Mouse (Mus musculus) heart, embryonic 16.5 days (tissue): ENCODE data around the gene Gucd1. TPM values are rescaled to one million over a fixed set of nuclear protein-coding genes. Genes with fewer than 3 reads are reported as not detected.
"Not testable (repeated sequence)": the region's sequence is repeated elsewhere in the genome, so short reads cannot be mapped to it uniquely, and the experiment has no call there.

ENCODE experiments used
- ATAC-seq: fragments of 200-750 bp; cut with Nextera tagmentation; replicated peaks from 2 replicates; pipeline ENCODE4 v1.8.0; 2017; ENCODE audit warnings: moderate number of reproducible peaks; ENCODE audit not compliant: insufficient read depth, low FRiP score; ENCODE audit errors: extremely low read depth
- H3K27ac ChIP-seq: fragments of 300-500 bp; sonication (generic); 2 replicates; pipeline ENCODE4 v1.5.1; 2014; ENCODE audit warnings: mild to moderate bottlenecking, low read length, control low read depth, moderate library complexity
- H3K27me3 ChIP-seq: fragments of 300-500 bp; sonication (generic); 2 replicates; pipeline ENCODE4 v1.6.1; 2014; ENCODE audit warnings: low read length, mixed read lengths; ENCODE audit not compliant: control insufficient read depth, insufficient read depth
- H3K36me3 ChIP-seq: fragments of 300-500 bp; sonication (generic); 2 replicates; pipeline ENCODE4 v1.6.1; 2014; ENCODE audit not compliant: control insufficient read depth, insufficient read depth
- H3K4me1 ChIP-seq: fragments of 300-500 bp; sonication (generic); 2 replicates; pipeline ENCODE4 v1.6.1; 2014; ENCODE audit warnings: low read length, mixed read lengths; ENCODE audit not compliant: control insufficient read depth, insufficient read depth
- H3K4me2 ChIP-seq: fragments of 300-500 bp; sonication (generic); 2 replicates; pipeline ENCODE4 v1.6.1; 2014; ENCODE audit warnings: low read depth, mild to moderate bottlenecking, control low read depth, low read length
- H3K4me3 ChIP-seq: fragments of 300-500 bp; sonication (generic); 2 replicates; pipeline ENCODE4 v1.5.1; 2014; ENCODE audit warnings: mild to moderate bottlenecking, control low read depth, low read length
- H3K9ac ChIP-seq: fragments of 300-500 bp; sonication (generic); 2 replicates; pipeline ENCODE4 v1.6.1; 2014; ENCODE audit warnings: low read length, control low read depth
- H3K9me3 ChIP-seq: fragments of 300-500 bp; sonication (generic); replicated peaks from 2 replicates; pipeline ENCODE4 v1.6.1; 2016; ENCODE audit warnings: low read length; ENCODE audit not compliant: control insufficient read depth
- WGBS: fragments of 180-500 bp; shearing (Covaris S2); extraction: QIAGEN DNeasy Blood & Tissue Kit; methylation state at CpG from one replicate; pipeline ENCODE4 v1.1.7; 2014; 5-methylcytosine and 5-hydroxymethylcytosine counted together
- polyA plus RNA-seq: library from polyadenylated mRNA; unstranded; fragments of >200 nt; fragmentation: Nextera tagmentation; extraction: Ambion mirVana; gene quantifications from 2 replicates; pipeline ENCODE4 v1.2.1, GENCODE M21; 2015

The Gucd1 gene
- polyA plus RNA-seq, 1 experiment from 2014 or later = 26.9 TPM

DNA sequence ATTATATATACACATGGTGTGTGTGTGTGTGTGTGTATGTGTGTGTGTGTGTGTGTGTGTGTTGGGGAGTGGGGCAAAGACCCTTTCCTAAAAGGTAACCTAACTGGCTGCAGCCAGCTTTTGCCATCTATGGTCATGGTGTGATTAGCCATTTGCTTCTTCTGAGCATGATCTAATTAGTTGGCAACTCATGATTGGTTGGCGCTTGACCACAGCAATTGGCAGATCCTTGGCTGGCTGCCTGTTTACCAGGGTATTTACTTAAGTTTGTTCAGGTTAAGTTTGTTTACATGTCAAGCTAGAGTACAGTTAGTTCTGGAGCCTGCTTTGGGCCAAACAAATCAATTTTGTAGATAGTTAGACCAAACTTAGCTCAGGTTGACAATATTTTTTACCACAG, 16.1 kb downstream of the Gucd1 start:
- WGBS = 94% methylated on average over 1 of the region's 1 CpGs
- no peaks in the 10 kb centered on the region for H3K9me3 ChIP-seq
- H3K4me3 ChIP-seq = no peak overlapping the region

DNA sequence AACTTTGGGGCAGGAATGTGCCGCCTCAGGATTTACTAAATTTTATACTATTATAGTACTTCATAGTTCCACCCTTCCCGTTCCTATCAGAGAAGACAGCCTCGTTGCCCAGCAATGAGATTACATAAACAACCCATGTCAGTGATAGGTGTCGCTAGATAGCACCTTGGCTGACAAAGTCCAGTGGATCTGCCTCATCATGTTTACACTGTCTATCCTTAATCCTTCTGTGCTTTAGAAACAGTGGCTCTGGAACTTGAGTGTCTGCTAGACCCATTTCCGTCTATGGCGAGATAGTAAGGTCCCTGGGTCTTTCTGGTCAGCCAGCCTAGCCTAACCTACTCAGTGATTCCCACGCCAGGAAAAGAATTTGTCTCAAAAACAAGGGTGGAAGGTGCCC, 17.4 kb downstream of the Gucd1 start:
- Histone ChIP-seq H3K27ac (no peak overlapping the region), H3K36me3 (0 out of 2 replicates have a peak, but pooled peaks cover 3% of the 10 kb centered on the region), H3K4me1 (peaks cover 2% of the 10 kb centered on the region), H3K9ac (no peak overlapping the region), H3K4me3 (no peak overlapping the region), H3K4me2 (peak overlapping the region; percentile 16; the same call in 1 of the 2 replicates), H3K9me3 (no peaks in the 10 kb centered on the region), H3K27me3 (no peaks in the 10 kb centered on the region)
- 34% methylated on average over 7 of the region's 7 CpGs for WGBS
- ATAC-seq = no peak; the same call in 1 of the 2 replicates

More for the DNA sequence above, 16.1 kb downstream of the Gucd1 start:
- Histone ChIP-seq H3K27ac (no peak overlapping the region), H3K36me3 (0 out of 2 replicates have a peak, but pooled peaks cover 3% of the 10 kb centered on the region), H3K9ac (no peak overlapping the region), H3K4me2 (no peak overlapping the region), H3K27me3 (no peaks in the 10 kb centered on the region), H3K4me1 (no peaks in the 10 kb centered on the region; the same call in 1 of the 2 replicates)
- no peak for ATAC-seq

DNA sequence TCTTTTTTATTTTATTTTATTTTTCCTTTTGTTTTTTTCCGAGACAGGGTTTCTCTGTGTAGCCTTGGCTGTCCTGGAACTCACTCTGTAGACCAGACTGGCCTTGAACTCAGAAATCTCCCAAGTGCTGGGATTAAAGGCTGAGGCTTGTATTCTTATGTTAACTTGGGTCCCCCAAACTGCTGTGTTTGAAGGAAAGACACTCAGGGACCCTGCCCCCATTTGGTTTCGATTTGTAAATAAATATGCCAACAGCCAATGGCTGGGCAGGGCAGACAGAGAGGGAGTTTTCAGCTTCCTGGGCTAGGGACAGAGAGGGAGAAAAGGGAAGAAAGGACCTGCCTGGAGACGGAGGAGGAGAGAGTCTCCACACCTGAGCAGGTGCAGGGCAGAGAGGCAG, 18.0 kb downstream of the Gucd1 start:
- ATAC-seq = no peak
- Histone ChIP-seq H3K9ac (no peak overlapping the region), H3K27ac (no peak overlapping the region), H3K4me2 (peak overlapping the region; percentile 16; the same call in 1 of the 2 replicates), H3K4me1 (peaks cover 4% of the 10 kb centered on the region), H3K36me3 (0 out of 2 replicates have a peak, but pooled peaks cover 3% of the 10 kb centered on the region), H3K27me3 (no peaks in the 10 kb centered on the region), H3K9me3 (no peaks in the 10 kb centered on the region), H3K4me3 (no peak overlapping the region)
- 51% methylated on average over 3 of the region's 3 CpGs for WGBS

DNA sequence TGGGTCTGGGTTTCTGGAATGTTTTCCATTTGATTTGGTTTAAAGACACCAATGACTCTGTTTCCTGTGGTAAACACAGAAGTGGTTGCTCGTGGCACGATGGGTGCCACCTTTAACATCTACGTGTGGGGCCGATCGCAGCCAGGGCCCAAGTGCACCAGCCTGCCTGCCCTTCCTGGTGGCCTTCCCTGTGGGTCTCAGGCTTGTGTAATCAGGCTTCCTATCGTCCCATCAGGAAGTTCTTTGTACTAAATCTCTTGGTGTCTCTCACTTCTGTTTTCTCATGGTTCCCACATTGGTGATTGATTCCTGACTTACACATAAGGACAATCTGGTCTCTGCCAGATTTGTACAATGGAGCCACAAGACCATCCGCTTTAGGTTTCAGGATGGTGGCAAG, 18.6 kb downstream of the Gucd1 start:
- not testable (repeated sequence) for H3K9ac ChIP-seq, H3K4me3 ChIP-seq, H3K4me1 ChIP-seq, H3K36me3 ChIP-seq, H3K9me3 ChIP-seq, H3K27me3 ChIP-seq, H3K4me2 ChIP-seq, ATAC-seq, H3K27ac ChIP-seq
- 75% methylated on average over 7 of the region's 7 CpGs for WGBS

DNA sequence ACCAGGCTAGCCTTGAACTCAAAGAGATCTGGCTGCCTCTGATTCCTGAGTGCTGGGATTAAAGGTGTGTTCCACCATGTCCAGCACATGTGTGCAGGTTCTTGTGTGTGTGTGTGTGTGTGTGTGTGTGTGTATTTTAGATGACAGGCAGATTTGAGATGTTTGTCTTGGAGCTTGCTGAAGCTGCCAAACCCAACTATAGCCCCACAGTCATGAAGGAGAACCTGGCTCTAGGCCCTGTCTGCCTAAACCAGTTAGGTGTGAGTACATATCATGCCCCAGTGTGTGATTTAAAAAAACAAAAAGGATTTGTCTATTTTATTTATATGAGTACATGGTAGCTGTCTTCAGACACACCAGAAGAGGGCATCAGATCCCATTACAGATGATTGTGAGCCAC, 21.9 kb downstream of the Gucd1 start:
- H3K27ac ChIP-seq = no peak overlapping the region
- H3K4me1 ChIP-seq = peaks cover 4% of the 10 kb centered on the region
- no peaks in the 10 kb centered on the region for H3K27me3 ChIP-seq
- H3K9ac ChIP-seq = no peak overlapping the region
- H3K36me3 ChIP-seq = no peaks in the 10 kb centered on the region
- H3K4me3 ChIP-seq = no peak overlapping the region
- H3K4me2 ChIP-seq = no peak overlapping the region
- no peaks in the 10 kb centered on the region for H3K9me3 ChIP-seq
- no peak for ATAC-seq

DNA sequence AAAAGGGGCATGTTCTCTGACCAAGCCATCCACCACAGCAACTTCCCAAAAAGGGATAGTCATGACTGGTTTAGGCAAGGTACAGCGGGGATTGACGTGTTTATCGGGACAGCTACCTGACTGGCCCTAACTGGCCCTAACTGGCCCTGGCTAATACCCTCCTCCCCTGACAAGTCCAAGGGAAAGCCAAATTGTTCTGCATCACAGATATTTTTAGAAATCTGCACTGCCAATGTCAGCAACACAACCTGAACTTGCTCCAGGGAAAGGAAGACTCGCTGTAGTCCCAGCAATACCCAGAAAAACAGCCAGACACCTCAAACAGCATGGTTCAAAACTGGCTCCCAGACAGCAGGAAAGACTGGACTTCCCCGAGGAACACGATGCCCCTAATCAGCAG, 22.5 kb downstream of the Gucd1 start:
- Histone ChIP-seq H3K27me3 (no peaks in the 10 kb centered on the region), H3K9ac (no peak overlapping the region), H3K9me3 (no peaks in the 10 kb centered on the region), H3K4me1 (peaks cover 4% of the 10 kb centered on the region), H3K4me3 (no peak overlapping the region), H3K4me2 (no peak overlapping the region), H3K27ac (no peak overlapping the region), H3K36me3 (no peaks in the 10 kb centered on the region)
- ATAC-seq = 0 out of 2 replicates have a peak, but pooled peaks have one; percentile 4
- 40% methylated on average over 6 of the region's 6 CpGs for WGBS

DNA sequence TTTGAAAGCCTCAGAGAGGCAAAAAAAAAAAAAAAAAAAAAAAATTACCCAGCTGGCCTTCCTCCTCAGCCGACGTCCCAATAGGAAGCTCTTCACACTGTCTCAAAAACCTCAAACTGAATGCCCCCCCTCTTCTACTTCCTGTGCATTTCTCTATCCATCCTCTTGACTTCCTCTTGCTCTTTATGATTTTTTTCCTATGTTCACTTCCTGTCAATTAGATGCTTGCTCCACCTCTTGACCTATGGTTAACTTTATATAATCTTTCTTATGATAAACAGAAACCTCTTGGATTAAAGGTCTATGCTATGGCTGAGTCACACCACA, 25.9 kb downstream of the Gucd1 start:
- H3K27me3 ChIP-seq = no peaks in the 10 kb centered on the region
- H3K4me3 ChIP-seq = no peak overlapping the region
- H3K4me2 ChIP-seq = no peak overlapping the region
- H3K4me1 ChIP-seq = peaks cover 12% of the 10 kb centered on the region
- no peak for ATAC-seq
- no peaks in the 10 kb centered on the region for H3K36me3 ChIP-seq
- no peak overlapping the region for H3K27ac ChIP-seq
- no peak overlapping the region for H3K9ac ChIP-seq
- 43% methylated on average over 2 of the region's 2 CpGs for WGBS
- H3K9me3 ChIP-seq = no peaks in the 10 kb centered on the region

DNA sequence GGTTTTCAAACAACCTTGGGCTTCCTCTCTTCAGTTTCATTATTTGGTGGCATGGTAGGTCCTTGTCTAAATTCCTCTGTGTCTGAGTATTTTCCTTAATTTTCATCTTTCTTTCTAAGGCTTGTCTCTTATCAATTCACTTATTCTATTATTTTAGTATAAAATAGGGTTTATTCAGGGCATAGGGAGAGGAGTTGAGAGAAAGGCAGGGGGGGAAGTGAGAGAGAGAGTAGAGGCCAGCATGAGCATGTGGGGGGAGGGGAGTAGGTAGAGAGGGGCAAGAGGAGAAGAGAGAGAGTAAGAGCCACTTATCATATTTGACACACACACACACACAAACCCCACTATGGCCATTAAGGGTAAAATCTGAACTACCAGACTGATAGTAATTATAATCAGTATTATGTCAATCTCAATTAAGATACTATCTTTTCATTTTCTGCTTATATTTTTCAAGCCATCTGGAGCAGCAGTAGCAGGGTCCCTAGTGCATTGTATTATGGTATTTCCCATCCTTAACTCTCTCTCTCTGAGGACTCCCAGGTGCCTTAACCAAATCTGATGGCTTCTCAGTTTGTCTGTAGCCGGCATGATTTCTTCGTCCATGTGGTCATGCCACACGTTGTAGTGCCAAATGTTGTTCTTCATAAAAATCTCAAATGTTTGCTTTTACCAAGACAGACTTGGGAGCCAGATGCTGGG, 26.4 kb downstream of the Gucd1 start:
- Histone ChIP-seq H3K9ac (no peak overlapping the region), H3K4me3 (no peak overlapping the region), H3K4me1 (peaks cover 12% of the 10 kb centered on the region), H3K27me3 (no peaks in the 10 kb centered on the region), H3K9me3 (no peaks in the 10 kb centered on the region), H3K36me3 (no peaks in the 10 kb centered on the region), H3K4me2 (no peak overlapping the region), H3K27ac (no peak overlapping the region)
- 84% methylated on average over 3 of the region's 3 CpGs for WGBS
- ATAC-seq = no peak

DNA sequence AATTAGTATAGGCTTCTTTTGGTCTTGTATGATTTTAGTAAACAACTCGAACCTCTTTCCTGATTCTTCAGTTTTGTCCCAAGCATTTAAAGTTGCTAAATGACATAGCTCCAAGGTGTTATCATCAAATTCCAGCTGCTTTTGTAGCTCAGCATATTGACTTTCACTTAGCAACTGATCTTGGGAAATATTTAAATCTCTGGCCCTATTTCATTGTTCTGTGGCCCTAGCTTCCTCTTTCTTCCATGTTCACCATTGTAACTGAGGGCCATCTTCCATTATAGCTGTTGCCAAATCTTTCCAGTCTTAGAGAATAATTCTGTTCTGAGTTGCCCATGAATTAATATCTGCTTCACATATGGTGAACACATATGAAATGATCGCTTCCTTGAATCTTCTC, 27.0 kb downstream of the Gucd1 start:
- Histone ChIP-seq H3K4me3 (no peak overlapping the region), H3K27me3 (no peaks in the 10 kb centered on the region), H3K4me1 (peaks cover 12% of the 10 kb centered on the region), H3K27ac (no peak overlapping the region), H3K4me2 (no peak overlapping the region), H3K9me3 (no peaks in the 10 kb centered on the region), H3K9ac (no peak overlapping the region), H3K36me3 (no peaks in the 10 kb centered on the region)
- no peak for ATAC-seq
- WGBS = 75% methylated on average over 2 of the region's 2 CpGs
